ENCODE assay signal across 8 mouse cellular contexts in the genomic region with DNA sequence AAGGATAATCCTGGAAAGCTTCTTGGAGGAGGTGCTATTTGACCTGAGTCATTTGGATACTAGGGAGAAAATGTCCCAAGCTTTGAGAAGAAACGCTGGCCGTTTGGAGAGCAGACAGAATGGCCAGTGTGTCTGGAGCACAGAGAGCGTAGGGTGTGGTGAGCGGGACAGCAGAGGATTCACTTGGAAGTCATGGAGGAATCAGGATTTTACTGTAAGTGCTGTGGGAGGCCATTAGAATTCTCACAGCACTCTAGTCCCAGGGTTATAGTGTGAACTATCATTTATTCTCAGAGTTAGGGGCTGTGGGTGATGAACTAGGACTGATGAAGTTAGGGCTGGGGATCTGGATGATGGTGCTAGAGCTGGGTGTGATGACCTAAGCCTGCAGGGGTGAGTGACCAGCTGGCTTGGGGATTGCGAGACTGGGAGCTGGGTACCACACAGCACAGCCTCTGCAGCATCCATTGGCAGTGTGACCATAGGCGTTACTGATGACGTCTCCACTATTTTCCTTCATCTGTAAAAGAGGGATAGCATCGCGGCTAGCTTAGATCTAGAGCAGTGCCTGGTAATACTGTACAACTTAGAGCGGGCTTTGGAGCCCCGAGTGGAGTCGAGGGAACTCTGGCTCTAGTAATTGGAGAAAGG. TPM values are rescaled to one million over a fixed set of nuclear protein-coding genes. Genes with fewer than 3 reads are reported as not detected.
DNase-seq lines count a peak whose midpoint lies in the region; ATAC-seq and TF ChIP-seq lines count a peak whose summit lies in the region.

No protein-coding gene starts in this region.

- H3K4me1 ChIP-seq in kidney, embryonic 15.5 days = peaks cover 69% of the 10 kb centered on the region
- H3K4me1 ChIP-seq in MEL (ENCODE audit: control insufficient read depth in 1 of 2, insufficient read depth in 2 of 2, low read length in 2 of 2) = peaks cover 8 to 19% of the 10 kb centered on the region in 2 experiments
- H3K4me1 ChIP-seq in hindbrain, embryonic 11.5 days (replicated peaks; ENCODE audit: control insufficient read depth, insufficient read depth, low read length) = peaks cover 13% of the 10 kb centered on the region
- H3K4me1 ChIP-seq in midbrain, embryonic 13.5 days (replicated peaks) = peaks cover 17% of the 10 kb centered on the region

- no peak for TF ChIP-seq RAD21 in MEL (IDR thresholded peaks at IDR 0.05; ENCODE audit: low read depth, low read length)

- H3K9me3 ChIP-seq in kidney, embryonic 15.5 days (replicated peaks) = no peaks in the 10 kb centered on the region
- H3K9me3 ChIP-seq in MEL (replicated peaks; ENCODE audit: insufficient read depth, low read length) = no peaks in the 10 kb centered on the region
- no peaks in the 10 kb centered on the region for H3K9me3 ChIP-seq in hindbrain, embryonic 11.5 days (ENCODE audit: control insufficient read depth, low read length)
- H3K9me3 ChIP-seq in midbrain, embryonic 13.5 days = 0 out of 2 replicates have a peak, but pooled peaks cover 2% of the 10 kb centered on the region

- peak overlapping the region; percentile 98 for H3K27ac ChIP-seq in kidney, embryonic 15.5 days
- peak overlapping the region; percentile 89 for H3K27ac ChIP-seq in MEL (ENCODE audit: control insufficient read depth, low read depth, low read length)
- no peak overlapping the region for H3K27ac ChIP-seq in hindbrain, embryonic 11.5 days (ENCODE audit: low read depth, low read length)
- peak overlapping the region; percentile 73; the same call in 1 of the 2 replicates for H3K27ac ChIP-seq in midbrain, embryonic 13.5 days

- peaks cover 3% of the 10 kb centered on the region; the same call in 1 of the 2 replicates for H3K79me2 ChIP-seq in MEL (ENCODE audit: control insufficient read depth, insufficient read depth, low read length, poor library complexity)

- no peak overlapping the region; the same call in 1 of the 2 replicates for H3K9ac ChIP-seq in kidney, embryonic 15.5 days
- peak overlapping the region; percentile 64 for H3K9ac ChIP-seq in MEL (ENCODE audit: control insufficient read depth, low read depth, low read length, poor library complexity, severe bottlenecking)
- peak overlapping the region; percentile 53; the same call in 1 of the 2 replicates for H3K9ac ChIP-seq in hindbrain, embryonic 11.5 days (ENCODE audit: low read depth, low read length)
- H3K9ac ChIP-seq in midbrain, embryonic 13.5 days (replicated peaks) = peak overlapping the region; percentile 50; the same call in 1 of the 2 replicates

- H3K27me3 ChIP-seq in kidney, embryonic 15.5 days = no peaks in the 10 kb centered on the region
- H3K27me3 ChIP-seq in MEL (ENCODE audit: control insufficient read depth in 1 of 2, insufficient read depth in 2 of 2, low read length in 2 of 2) = no peaks in the 10 kb centered on the region
- H3K27me3 ChIP-seq in hindbrain, embryonic 11.5 days (ENCODE audit: control insufficient read depth, insufficient read depth, low read length) = no peaks in the 10 kb centered on the region
- peaks cover 13% of the 10 kb centered on the region; the same call in 1 of the 2 replicates for H3K27me3 ChIP-seq in midbrain, embryonic 13.5 days

- no peak for TF ChIP-seq POLR2A in MEL (IDR thresholded peaks at IDR 0.05; ENCODE audit: control insufficient read depth in 1 of 2, insufficient read depth in 1 of 2, low read depth in 1 of 2, low read length in 2 of 2, poor library complexity in 1 of 2)

- no peak for ATAC-seq in kidney, embryonic 15.5 days (replicated peaks; ENCODE audit: low FRiP score)
- no peak for ATAC-seq in hindbrain, embryonic 11.5 days (ENCODE audit: low FRiP score)
- ATAC-seq in midbrain, embryonic 13.5 days = no peak
- ATAC-seq in erythroblast, adult 5-6 weeks (replicated peaks; ENCODE audit: low FRiP score, poor library complexity, severe bottlenecking) = no peak

- WGBS in kidney, embryonic 15.5 days = 78% methylated on average over 12 of the region's 12 CpGs
- WGBS in hindbrain, embryonic 11.5 days = 85% methylated on average over 12 of the region's 12 CpGs
- WGBS in midbrain, embryonic 13.5 days = 88% methylated on average over 12 of the region's 12 CpGs

- no peaks in the 10 kb centered on the region for H3K36me3 ChIP-seq in kidney, embryonic 15.5 days
- H3K36me3 ChIP-seq in MEL (ENCODE audit: control insufficient read depth in 1 of 2, insufficient read depth in 2 of 2, low read length in 2 of 2) = peaks cover 0 to 13% of the 10 kb centered on the region in 2 experiments; a peak in 2 of 4 replicates
- no peaks in the 10 kb centered on the region for H3K36me3 ChIP-seq in hindbrain, embryonic 11.5 days (ENCODE audit: control insufficient read depth, insufficient read depth, low read length)
- H3K36me3 ChIP-seq in midbrain, embryonic 13.5 days = no peaks in the 10 kb centered on the region

- no peak for DNase-seq in kidney, postnatal 4 days
- peak; percentile 58 for DNase-seq in MEL (ENCODE audit: low read depth, low spot score)
- DNase-seq in hindbrain, embryonic 11.5 days (ENCODE audit: low spot score) = no peak
- DNase-seq in right cerebral cortex, adult 18-20 months = no peak
- DNase-seq in frontal cortex, postnatal 25 days (ENCODE audit: low spot score in 2 of 2) = no peak

- H3K4me3 ChIP-seq in kidney, embryonic 15.5 days (replicated peaks) = 0 out of 2 replicates have a peak overlapping the region, but pooled peaks have one; percentile 50
- peak overlapping the region; percentile 7 to 19; a peak in 2 of 4 replicates for H3K4me3 ChIP-seq in MEL (ENCODE audit: control insufficient read depth in 1 of 2, insufficient read depth in 1 of 2, low read depth in 2 of 2, low read length in 2 of 2)
- H3K4me3 ChIP-seq in hindbrain, embryonic 11.5 days (ENCODE audit: low read depth, low read length) = no peak overlapping the region; the same call in 1 of the 2 replicates
- H3K4me3 ChIP-seq in midbrain, embryonic 13.5 days (replicated peaks) = no peak overlapping the region

- no peak for TF ChIP-seq EP300 in MEL (IDR thresholded peaks at IDR 0.05; ENCODE audit: low read depth in 1 of 2, low read length in 2 of 2)

- peak overlapping the region; percentile 73; the same call in 1 of the 2 replicates for H3K4me2 ChIP-seq in kidney, embryonic 15.5 days
- peak overlapping the region; percentile 44 for H3K4me2 ChIP-seq in hindbrain, embryonic 11.5 days (replicated peaks; ENCODE audit: low read depth, low read length)
- H3K4me2 ChIP-seq in midbrain, embryonic 13.5 days (replicated peaks) = peak overlapping the region; percentile 63; the same call in 1 of the 2 replicates

- no peak for TF ChIP-seq CTCF in MEL (IDR thresholded peaks at IDR 0.05 in 2 of 3, conservative IDR thresholded peaks at IDR 0.05 in 1 of 3; ENCODE audit: control insufficient read depth in 1 of 3, insufficient read depth in 1 of 3, low read depth in 2 of 3, low read length in 3 of 3, poor library complexity in 1 of 3, severe bottlenecking in 1 of 3)

RNA-seq across cellular contexts. Expression of a gene that starts 0.9 kb away (rescaled TPM):
- 164 and 194 TPM in 2 replicates for polyA plus RNA-seq in kidney, embryonic 15.5 days (2015; fragmentation: Nextera tagmentation; extraction: Ambion mirVana)
- total RNA-seq in MEL (2012; rRNA removed) = 65.1 and 75.0 TPM in 2 replicates
- 100 to 1,000 TPM in 1 of 2 experiments, not detected in 1; 111 TPM for polyA plus RNA-seq in MEL (2012; ENCODE audit: insufficient read depth in 1 of 2, insufficient read length in 2 of 2, low read depth in 1 of 2, low replicate concordance in 2 of 2, missing spikeins in 1 of 2)
- 28.3 and 40.5 TPM in 2 replicates for polyA plus RNA-seq in hindbrain, embryonic 11.5 days (2014; fragmentation: Nextera tagmentation; extraction: Ambion mirVana)
- 24.4 and 27.3 TPM in 2 replicates for polyA plus RNA-seq in midbrain, embryonic 13.5 days (2015; fragmentation: Nextera tagmentation; extraction: Ambion mirVana)
- total RNA-seq in erythroblast, adult 5-6 weeks (2015; ENCODE audit: low replicate concordance) = 56.4 and 143 TPM in 2 replicates
- 48.2 and 77.1 TPM in 2 replicates for total RNA-seq in erythroblast, adult 5-6 weeks (2017; ENCODE audit: low replicate concordance)

RNA-seq across cellular contexts. Expression of a gene that starts 1.8 kb away (rescaled TPM):
- polyA plus RNA-seq in kidney, embryonic 15.5 days (2015; fragmentation: Nextera tagmentation; extraction: Ambion mirVana) = 10.8 and 12.2 TPM in 2 replicates
- total RNA-seq in MEL (2012; rRNA removed) = 0.15 TPM in 1 of 2 replicates, not detected in the other
- polyA plus RNA-seq in MEL (2012; ENCODE audit: insufficient read depth in 1 of 2, insufficient read length in 2 of 2, low read depth in 1 of 2, low replicate concordance in 2 of 2, missing spikeins in 1 of 2) = under 1 TPM in 1 of 2 experiments, not detected in 1; 0.24 TPM
- polyA plus RNA-seq in hindbrain, embryonic 11.5 days (2014; fragmentation: Nextera tagmentation; extraction: Ambion mirVana) = 3.3 and 5.3 TPM in 2 replicates
- polyA plus RNA-seq in midbrain, embryonic 13.5 days (2015; fragmentation: Nextera tagmentation; extraction: Ambion mirVana) = 3.3 and 4.1 TPM in 2 replicates
- total RNA-seq in erythroblast, adult 5-6 weeks (2015; ENCODE audit: low replicate concordance) = 2.5 TPM in 1 of 2 replicates, not detected in the other
- total RNA-seq in erythroblast, adult 5-6 weeks (2017; ENCODE audit: low replicate concordance) = 0.51 and 2.0 TPM in 2 replicates

RNA-seq across cellular contexts. Expression of a gene that starts 25.3 kb away (rescaled TPM):
- 6.2 and 6.5 TPM in 2 replicates for polyA plus RNA-seq in kidney, embryonic 15.5 days (2015; fragmentation: Nextera tagmentation; extraction: Ambion mirVana)
- 10.1 and 10.7 TPM in 2 replicates for total RNA-seq in MEL (2012; rRNA removed)
- polyA plus RNA-seq in MEL (2012; ENCODE audit: insufficient read depth in 1 of 2, insufficient read length in 2 of 2, low read depth in 1 of 2, low replicate concordance in 2 of 2, missing spikeins in 1 of 2) = 10 to 100 TPM in 1 of 2 experiments, not detected in 1; 20.1 TPM
- 3.1 and 4.6 TPM in 2 replicates for polyA plus RNA-seq in hindbrain, embryonic 11.5 days (2014; fragmentation: Nextera tagmentation; extraction: Ambion mirVana)
- polyA plus RNA-seq in midbrain, embryonic 13.5 days (2015; fragmentation: Nextera tagmentation; extraction: Ambion mirVana) = 5.9 and 6.7 TPM in 2 replicates
- 1.3 TPM in 1 of 2 replicates, not detected in the other for total RNA-seq in erythroblast, adult 5-6 weeks (2015; ENCODE audit: low replicate concordance)
- total RNA-seq in erythroblast, adult 5-6 weeks (2017; ENCODE audit: low replicate concordance) = 0.26 and 3.8 TPM in 2 replicates

RNA-seq across cellular contexts. Expression of a gene that starts 25.6 kb away (rescaled TPM):
- polyA plus RNA-seq in kidney, embryonic 15.5 days (2015; fragmentation: Nextera tagmentation; extraction: Ambion mirVana) = 0.93 and 1.1 TPM in 2 replicates
- 0.33 and 0.46 TPM in 2 replicates for total RNA-seq in MEL (2012; rRNA removed)
- 1 to 10 TPM in 1 of 2 experiments, not detected in 1; 1.1 TPM for polyA plus RNA-seq in MEL (2012; ENCODE audit: insufficient read depth in 1 of 2, insufficient read length in 2 of 2, low read depth in 1 of 2, low replicate concordance in 2 of 2, missing spikeins in 1 of 2)
- polyA plus RNA-seq in hindbrain, embryonic 11.5 days (2014; fragmentation: Nextera tagmentation; extraction: Ambion mirVana) = 0.63 and 0.99 TPM in 2 replicates
- 0.28 and 0.66 TPM in 2 replicates for polyA plus RNA-seq in midbrain, embryonic 13.5 days (2015; fragmentation: Nextera tagmentation; extraction: Ambion mirVana)
- total RNA-seq in erythroblast, adult 5-6 weeks (2015; ENCODE audit: low replicate concordance) = 4.0 TPM in 1 of 2 replicates, not detected in the other
- total RNA-seq in erythroblast, adult 5-6 weeks (2017; ENCODE audit: low replicate concordance) = not detected in 2 replicates

RNA-seq across cellular contexts. Expression of a gene that starts 43.9 kb away (rescaled TPM):
- polyA plus RNA-seq in kidney, embryonic 15.5 days (2015; fragmentation: Nextera tagmentation; extraction: Ambion mirVana) = 0.42 and 0.47 TPM in 2 replicates
- 0.16 and 0.19 TPM in 2 replicates for total RNA-seq in MEL (2012; rRNA removed)
- under 1 TPM in 1 of 2 experiments, not detected in 1; 0.57 TPM for polyA plus RNA-seq in MEL (2012; ENCODE audit: insufficient read depth in 1 of 2, insufficient read length in 2 of 2, low read depth in 1 of 2, low replicate concordance in 2 of 2, missing spikeins in 1 of 2)
- polyA plus RNA-seq in hindbrain, embryonic 11.5 days (2014; fragmentation: Nextera tagmentation; extraction: Ambion mirVana) = 0.39 and 0.42 TPM in 2 replicates
- polyA plus RNA-seq in midbrain, embryonic 13.5 days (2015; fragmentation: Nextera tagmentation; extraction: Ambion mirVana) = 1.2 and 1.3 TPM in 2 replicates
- not detected in 2 replicates for total RNA-seq in erythroblast, adult 5-6 weeks (2015; ENCODE audit: low replicate concordance)
- 0.28 TPM in 1 of 2 replicates, not detected in the other for total RNA-seq in erythroblast, adult 5-6 weeks (2017; ENCODE audit: low replicate concordance)

Comparison
In these comparisons a context has a peak if more than half of its experiments do, and no peak if none do; other contexts are left out.
1. H3K4me3 ChIP-seq: peak in kidney, embryonic 15.5 days (single experiment) and MEL (2 of 2); none in hindbrain, embryonic 11.5 days (single experiment) and midbrain, embryonic 13.5 days (single experiment).
2. Peak in every context shown above with its lines, with median percentiles within 50 percentile points of each other: H3K4me2 ChIP-seq.